Mouse (Mus musculus) myocyte (in vitro differentiated cells): ENCODE measurements around the gene Dlg4. TPM values are rescaled to one million over a fixed set of nuclear protein-coding genes. Genes with fewer than 3 reads are reported as not detected.

Source experiments
- H3K27me3 ChIP-seq: one replicate; pipeline ENCODE4 v1.6.1; 2011; ENCODE audit not compliant: control insufficient read depth, insufficient read depth, insufficient read length
- H3K36me3 ChIP-seq: one replicate; pipeline ENCODE4 v1.6.1; 2011; ENCODE audit not compliant: control insufficient read depth, insufficient read depth
- H3K4me2 ChIP-seq: one replicate; pipeline ENCODE4 v1.6.1; 2011; ENCODE audit warnings: low read depth, control low read depth
- H3K4me3 ChIP-seq: one replicate; pipeline ENCODE4 v1.5.1; 2011; ENCODE audit warnings: mild to moderate bottlenecking, control low read depth, moderate library complexity
- H3K79me2 ChIP-seq: one replicate; pipeline ENCODE4 v1.6.1; 2011; ENCODE audit not compliant: control insufficient read depth, insufficient read depth
- H3ac ChIP-seq: one replicate; pipeline ENCODE4 v1.6.1; 2011; ENCODE audit not compliant: control insufficient read depth, insufficient read length
- CEBPB ChIP-seq: IDR thresholded peaks from 2 replicates; pipeline ENCODE4 v1.6.1; 2011; ENCODE audit warnings: mild to moderate bottlenecking, moderate library complexity; ENCODE audit not compliant: poor library complexity, insufficient read depth, severe bottlenecking
- E2F4 ChIP-seq: IDR thresholded peaks from one replicate; pipeline ENCODE4 v1.6.1; 2011; ENCODE audit warnings: mild to moderate bottlenecking, control low read depth, moderate library complexity; ENCODE audit not compliant: insufficient read depth
- MAX ChIP-seq: IDR thresholded peaks from one replicate; pipeline ENCODE4 v1.6.1; 2011; ENCODE audit warnings: low read depth, mild to moderate bottlenecking, control low read depth
- MYOD1 ChIP-seq, 3 experiments: IDR thresholded peaks; one replicate each; pipeline ENCODE4 v1.6.1; 2011; ENCODE audit warnings: control low read depth in 2 of 3, low read depth in 2 of 3, mild to moderate bottlenecking in 2 of 3, moderate library complexity in 1 of 3; ENCODE audit not compliant: insufficient read length in 2 of 3, control insufficient read depth in 1 of 3
- MYOG ChIP-seq, 3 experiments: IDR thresholded peaks; one replicate each; pipeline ENCODE4 v1.6.1; 2011; ENCODE audit warnings: control low read depth in 2 of 3, low read depth in 2 of 3, mild to moderate bottlenecking in 2 of 3; ENCODE audit not compliant: insufficient read length in 2 of 3, control insufficient read depth in 1 of 3, insufficient read depth in 1 of 3
- POLR2A ChIP-seq: IDR thresholded peaks from one replicate; pipeline ENCODE4 v1.6.1; 2011; ENCODE audit warnings: low read depth, mild to moderate bottlenecking, control low read depth, moderate library complexity; ENCODE audit not compliant: insufficient read length
- POLR2AphosphoS2 ChIP-seq: IDR thresholded peaks from one replicate; pipeline ENCODE4 v1.6.1; 2011; ENCODE audit warnings: low read depth, control low read depth; ENCODE audit not compliant: insufficient read length
- REST ChIP-seq: IDR thresholded peaks from one replicate; pipeline ENCODE4 v1.6.1; 2011; ENCODE audit warnings: mild to moderate bottlenecking, control low read depth, moderate library complexity; ENCODE audit not compliant: insufficient read depth, insufficient read length
- SRF ChIP-seq: IDR thresholded peaks from one replicate; pipeline ENCODE4 v1.6.1; 2011; ENCODE audit warnings: low read depth; ENCODE audit not compliant: control insufficient read depth, insufficient read length
- TCF12 ChIP-seq: IDR thresholded peaks from one replicate; pipeline ENCODE4 v1.6.1; 2011; ENCODE audit warnings: mild to moderate bottlenecking, control low read depth; ENCODE audit not compliant: poor library complexity, insufficient read depth, severe bottlenecking
- TCF3 ChIP-seq: IDR thresholded peaks from one replicate; pipeline ENCODE4 v1.6.1; 2011; ENCODE audit warnings: low read depth, control low read depth; ENCODE audit not compliant: insufficient read length
- USF1 ChIP-seq: IDR thresholded peaks from one replicate; pipeline ENCODE4 v1.6.1; 2011; ENCODE audit warnings: low read depth, mild to moderate bottlenecking, control low read depth, moderate library complexity
- polyA plus RNA-seq: library from polyadenylated mRNA; unstranded; fragments of >200 nt; fragmentation: generic; extraction: Trizol; gene quantifications from one replicate; pipeline ENCODE4 v1.2.1, GENCODE M21; 2012; ENCODE audit warnings: missing spikeins

Gene Dlg4
- polyA plus RNA-seq = 26.8 TPM

GRCm38 (mm10) chr11:70016669-70017068 is at the start of gene Dlg4:
Gene Dlg4 (plus strand): TSS chr11:70016942.
- H3K36me3 ChIP-seq = peaks cover 12% of the 10 kb centered on the region
- peaks cover 20% of the 10 kb centered on the region for H3K79me2 ChIP-seq
- H3K27me3 ChIP-seq = no peaks in the 10 kb centered on the region
- TF ChIP-seq SRF (no peak), E2F4 (no peak)
- H3ac ChIP-seq = no peak within 1 kb of the TSS
- peak within 1 kb of the TSS; percentile 43 for H3K4me3 ChIP-seq
- H3K4me2 ChIP-seq = peak within 1 kb of the TSS; percentile 81

- Histone ChIP-seq H3ac (no peak overlapping the region), H3K36me3 (peaks cover 35% of the 10 kb centered on the region), H3K4me3 (no peak overlapping the region), H3K27me3 (peaks cover 23% of the 10 kb centered on the region), H3K79me2 (no peaks in the 10 kb centered on the region), H3K4me2 (no peak overlapping the region)
- TF ChIP-seq MYOD1 (IDR thresholded peaks at IDR 0.05; ENCODE audit: control insufficient read depth in 1 of 3, insufficient read length in 2 of 3, low read depth in 2 of 3) (no peak), REST (no peak), MYOG (IDR thresholded peaks at IDR 0.05; ENCODE audit: control insufficient read depth in 1 of 3, insufficient read depth in 1 of 3, insufficient read length in 2 of 3, low read depth in 2 of 3) (no peak), SRF (no peak), POLR2AphosphoS2 (no peak), USF1 (no peak), CEBPB (no peak), TCF12 (no peak), POLR2A (no peak), TCF3 (no peak), MAX (no peak), E2F4 (no peak)
Observed at GRCm38 (mm10) chr11:69968793-69969192, 47.9 kb upstream of the Dlg4 start.

DNA sequence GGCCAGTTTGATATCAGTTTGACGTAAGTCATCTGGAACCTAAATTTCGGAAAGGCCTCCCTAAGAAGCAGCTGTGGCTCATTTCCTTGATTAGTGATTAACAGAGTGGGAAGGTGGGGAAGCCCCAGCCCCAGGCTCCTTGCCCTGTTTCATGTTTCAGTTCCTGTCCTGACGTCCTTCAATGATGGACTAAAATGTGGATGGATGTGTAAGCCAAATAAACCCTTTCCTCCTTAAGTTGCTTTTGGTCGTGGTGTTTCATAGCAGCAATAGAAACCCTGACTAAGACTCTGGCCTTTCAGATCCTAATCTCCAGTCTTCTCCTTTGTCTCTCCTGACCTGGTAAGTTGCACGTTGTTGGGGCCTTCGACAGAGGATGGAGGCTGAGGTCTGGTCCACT is 46.5 kb upstream of the Dlg4 start:
- TF ChIP-seq SRF = no peak
- TF ChIP-seq MYOG (IDR thresholded peaks at IDR 0.05; ENCODE audit: control insufficient read depth in 1 of 3, insufficient read depth in 1 of 3, insufficient read length in 2 of 3, low read depth in 2 of 3) = no peak
- no peak for TF ChIP-seq CEBPB
- no peak for TF ChIP-seq USF1
- TF ChIP-seq MYOD1 (IDR thresholded peaks at IDR 0.05; ENCODE audit: control insufficient read depth in 1 of 3, insufficient read length in 2 of 3, low read depth in 2 of 3) = no peak
- no peak for TF ChIP-seq REST
- TF ChIP-seq TCF12 = no peak
- no peak for TF ChIP-seq POLR2A
- no peak for TF ChIP-seq TCF3

GRCm38 (mm10) chr11:69970775-69971174 is 46.0 kb upstream of the Dlg4 start:
- H3ac ChIP-seq = no peak overlapping the region
- peaks cover 11% of the 10 kb centered on the region for H3K27me3 ChIP-seq
- no peak for TF ChIP-seq USF1
- TF ChIP-seq MYOG (IDR thresholded peaks at IDR 0.05; ENCODE audit: control insufficient read depth in 1 of 3, insufficient read depth in 1 of 3, insufficient read length in 2 of 3, low read depth in 2 of 3) = no peak
- TF ChIP-seq SRF = no peak
- no peak for TF ChIP-seq MAX
- no peak for TF ChIP-seq E2F4
- no peak for TF ChIP-seq POLR2AphosphoS2
- TF ChIP-seq POLR2A = no peak
- no peak for TF ChIP-seq TCF12
- TF ChIP-seq TCF3 = no peak
- no peaks in the 10 kb centered on the region for H3K79me2 ChIP-seq
- no peak overlapping the region for H3K4me3 ChIP-seq
- H3K4me2 ChIP-seq = no peak overlapping the region
- H3K36me3 ChIP-seq = peaks cover 53% of the 10 kb centered on the region

More for the DNA sequence above, 46.5 kb upstream of the Dlg4 start:
- Histone ChIP-seq H3K27me3 (peaks cover 15% of the 10 kb centered on the region), H3ac (no peak overlapping the region), H3K4me2 (no peak overlapping the region), H3K4me3 (no peak overlapping the region), H3K36me3 (peaks cover 48% of the 10 kb centered on the region), H3K79me2 (no peaks in the 10 kb centered on the region)

DNA sequence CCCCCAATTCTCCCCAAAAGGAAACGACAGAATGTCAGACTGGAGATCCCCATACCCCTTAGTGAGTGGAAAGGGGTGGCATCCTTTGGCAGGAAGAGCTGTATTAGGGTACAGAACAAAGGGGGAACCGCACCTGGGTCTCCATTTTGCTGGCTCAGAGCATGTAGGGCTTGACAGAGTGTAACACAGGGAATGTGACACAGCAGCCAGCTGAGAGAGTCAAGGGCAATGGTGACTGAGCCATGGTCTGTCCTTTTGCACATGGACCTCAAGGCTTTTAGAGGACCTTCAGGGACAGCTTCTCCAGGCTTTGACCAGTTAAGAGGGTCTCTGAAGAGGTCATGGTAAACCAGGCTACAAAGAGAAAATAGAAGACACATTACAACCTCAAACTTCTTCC is 41.8 kb upstream of the Dlg4 start:
- TF ChIP-seq SRF (no peak), MYOD1 (IDR thresholded peaks at IDR 0.05; ENCODE audit: control insufficient read depth in 1 of 3, insufficient read length in 2 of 3, low read depth in 2 of 3) (no peak), USF1 (no peak), TCF3 (no peak), CEBPB (no peak), MYOG (IDR thresholded peaks at IDR 0.05; ENCODE audit: control insufficient read depth in 1 of 3, insufficient read depth in 1 of 3, insufficient read length in 2 of 3, low read depth in 2 of 3) (no peak), POLR2A (no peak), POLR2AphosphoS2 (no peak), MAX (no peak), E2F4 (no peak)
- Histone ChIP-seq H3K36me3 (peaks cover 51% of the 10 kb centered on the region), H3K4me3 (no peak overlapping the region), H3K27me3 (no peaks in the 10 kb centered on the region), H3ac (no peak overlapping the region), H3K4me2 (no peak overlapping the region), H3K79me2 (peaks cover 27% of the 10 kb centered on the region)
